Mouse (Mus musculus): Measurements from ENCODE around the gene Cyp8b1. TPM values are rescaled to one million over a fixed set of nuclear protein-coding genes. Genes with fewer than 3 reads are reported as not detected.

Gene Cyp8b1
- polyA plus RNA-seq (2015; fragmentation: Nextera tagmentation; extraction: Ambion mirVana), result not detected in 2 replicates

- WGBS, result 88% methylated on average over 8 of the region's 8 CpGs
- ATAC-seq (ENCODE audit: low FRiP score, low read depth), result no peak
- H3K27ac ChIP-seq (replicated peaks), result no peak within 1 kb of the TSS
- H3K27me3 ChIP-seq, result no peaks in the 10 kb centered on the region
- no peaks in the 10 kb centered on the region for H3K4me1 ChIP-seq (replicated peaks)
- no peak within 1 kb of the TSS for H3K4me2 ChIP-seq
- H3K36me3 ChIP-seq, result no peaks in the 10 kb centered on the region
- no peaks in the 10 kb centered on the region for H3K9me3 ChIP-seq
- H3K4me3 ChIP-seq, result no peak within 1 kb of the TSS
- no peak within 1 kb of the TSS for H3K9ac ChIP-seq
These were observed at the start of gene Cyp8b1 for GRCm38 (mm10) chr9:121916102-121916501. Cyp8b1 (minus strand) TSS chr9:121916305.

GRCm38 (mm10) chr9:121964941-121965340 lies 48.8 kb upstream of the Cyp8b1 start:
- Histone ChIP-seq H3K4me1 (replicated peaks) (no peaks in the 10 kb centered on the region), H3K9me3 (no peaks in the 10 kb centered on the region), H3K27me3 (no peaks in the 10 kb centered on the region), H3K4me3 (no peak overlapping the region), H3K36me3 (no peaks in the 10 kb centered on the region), H3K4me2 (no peak overlapping the region), H3K27ac (replicated peaks) (no peak overlapping the region), H3K9ac (no peak overlapping the region)
- WGBS, result 93% methylated on average over 7 of the region's 7 CpGs
- ATAC-seq (ENCODE audit: low FRiP score, low read depth), result no peak

- no peak for ATAC-seq (ENCODE audit: low FRiP score, low read depth)
- 52% methylated on average over 7 of the region's 7 CpGs for WGBS
- no peak overlapping the region for H3K27ac ChIP-seq (replicated peaks)
- no peaks in the 10 kb centered on the region for H3K9me3 ChIP-seq
- H3K9ac ChIP-seq, result no peak overlapping the region
- no peaks in the 10 kb centered on the region for H3K36me3 ChIP-seq
- no peak overlapping the region for H3K4me2 ChIP-seq
- H3K4me1 ChIP-seq (replicated peaks), result no peaks in the 10 kb centered on the region
- no peaks in the 10 kb centered on the region for H3K27me3 ChIP-seq
- H3K4me3 ChIP-seq, result no peak overlapping the region
These were observed 44.0 kb upstream of the Cyp8b1 start for GRCm38 (mm10) chr9:121959966-121960635.

- H3K27ac ChIP-seq (replicated peaks), result no peak overlapping the region
- H3K9ac ChIP-seq, result no peak overlapping the region
- no peaks in the 10 kb centered on the region for H3K27me3 ChIP-seq
- H3K36me3 ChIP-seq, result no peaks in the 10 kb centered on the region
- ATAC-seq (ENCODE audit: low FRiP score, low read depth), result no peak
- H3K9me3 ChIP-seq, result no peaks in the 10 kb centered on the region
- H3K4me3 ChIP-seq, result no peak overlapping the region
- no peak overlapping the region for H3K4me2 ChIP-seq
- WGBS, result 88% methylated on average over 6 of the region's 6 CpGs
- H3K4me1 ChIP-seq (replicated peaks), result peaks cover 10% of the 10 kb centered on the region
These were observed 36.5 kb upstream of the Cyp8b1 start for GRCm38 (mm10) chr9:121952596-121952995.

GRCm38 (mm10) chr9:121951114-121951423 lies 35.0 kb upstream of the Cyp8b1 start:
- Histone ChIP-seq H3K4me1 (replicated peaks) (peaks cover 10% of the 10 kb centered on the region), H3K9me3 (no peaks in the 10 kb centered on the region), H3K4me3 (peak overlapping the region; percentile 19), H3K27me3 (no peaks in the 10 kb centered on the region), H3K36me3 (no peaks in the 10 kb centered on the region), H3K4me2 (peak overlapping the region; percentile 52), H3K9ac (peak overlapping the region; percentile 3; the same call in 1 of the 2 replicates), H3K27ac (replicated peaks) (peak overlapping the region; percentile 77; the same call in 1 of the 2 replicates)
- 0 out of 2 replicates have a peak, but pooled peaks have one; percentile 62 for ATAC-seq (ENCODE audit: low FRiP score, low read depth)
- 30% methylated on average over 4 of the region's 4 CpGs for WGBS

GRCm38 (mm10) chr9:121950418-121951113 lies 34.5 kb upstream of the Cyp8b1 start, which contains the start of gene Fam198a:
Fam198a (plus strand) TSS chr9:121950988.
- Histone ChIP-seq H3K4me2 (peak within 1 kb of the TSS; percentile 52), H3K27ac (replicated peaks) (peak within 1 kb of the TSS; percentile 77), H3K4me1 (replicated peaks) (peaks cover 10% of the 10 kb centered on the region), H3K36me3 (no peaks in the 10 kb centered on the region), H3K9me3 (no peaks in the 10 kb centered on the region), H3K27me3 (no peaks in the 10 kb centered on the region), H3K9ac (peak within 1 kb of the TSS; percentile 16; the same call in 1 of the 2 replicates), H3K4me3 (peak within 1 kb of the TSS; percentile 19)
- peak; percentile 88 for ATAC-seq (ENCODE audit: low FRiP score, low read depth)
- 7% methylated on average over 14 of the region's 14 CpGs for WGBS

- Histone ChIP-seq H3K9ac (no peak overlapping the region), H3K4me2 (no peak overlapping the region), H3K36me3 (no peaks in the 10 kb centered on the region), H3K27me3 (no peaks in the 10 kb centered on the region), H3K4me3 (no peak overlapping the region), H3K4me1 (replicated peaks) (peaks cover 10% of the 10 kb centered on the region), H3K9me3 (no peaks in the 10 kb centered on the region), H3K27ac (replicated peaks) (no peak overlapping the region)
- no peak for ATAC-seq (ENCODE audit: low FRiP score, low read depth)
- 81% methylated on average over 4 of the region's 4 CpGs for WGBS
These were observed 32.3 kb upstream of the Cyp8b1 start for GRCm38 (mm10) chr9:121948431-121948830.

- no peaks in the 10 kb centered on the region for H3K9me3 ChIP-seq
- WGBS, result 14% methylated on average over 4 of the region's 4 CpGs
- no peak overlapping the region for H3K27ac ChIP-seq (replicated peaks)
- H3K27me3 ChIP-seq, result no peaks in the 10 kb centered on the region
- H3K4me2 ChIP-seq, result no peak overlapping the region
- H3K4me3 ChIP-seq, result no peak overlapping the region
- no peaks in the 10 kb centered on the region for H3K36me3 ChIP-seq
- ATAC-seq (ENCODE audit: low FRiP score, low read depth), result no peak; the same call in 1 of the 2 replicates
- peaks cover 10% of the 10 kb centered on the region for H3K4me1 ChIP-seq (replicated peaks)
- H3K9ac ChIP-seq, result no peak overlapping the region
These were observed 31.7 kb upstream of the Cyp8b1 start for GRCm38 (mm10) chr9:121947784-121948183.

GRCm38 (mm10) chr9:121943628-121944027 lies 27.5 kb upstream of the Cyp8b1 start:
- H3K9me3 ChIP-seq, result no peaks in the 10 kb centered on the region
- H3K27ac ChIP-seq (replicated peaks), result no peak overlapping the region
- H3K4me3 ChIP-seq, result no peak overlapping the region
- H3K4me1 ChIP-seq (replicated peaks), result no peaks in the 10 kb centered on the region
- H3K4me2 ChIP-seq, result no peak overlapping the region
- no peak overlapping the region for H3K9ac ChIP-seq
- ATAC-seq (ENCODE audit: low FRiP score, low read depth), result no peak
- 93% methylated on average over 3 of the region's 3 CpGs for WGBS
- H3K27me3 ChIP-seq, result no peaks in the 10 kb centered on the region
- no peaks in the 10 kb centered on the region for H3K36me3 ChIP-seq

GRCm38 (mm10) chr9:121943005-121943404 lies 26.9 kb upstream of the Cyp8b1 start:
- H3K4me2 ChIP-seq, result no peak overlapping the region
- WGBS, result 93% methylated on average over 3 of the region's 3 CpGs
- no peak for ATAC-seq (ENCODE audit: low FRiP score, low read depth)
- H3K27me3 ChIP-seq, result no peaks in the 10 kb centered on the region
- H3K9me3 ChIP-seq, result no peaks in the 10 kb centered on the region
- H3K4me1 ChIP-seq (replicated peaks), result no peaks in the 10 kb centered on the region
- no peak overlapping the region for H3K9ac ChIP-seq
- H3K36me3 ChIP-seq, result no peaks in the 10 kb centered on the region
- no peak overlapping the region for H3K27ac ChIP-seq (replicated peaks)
- H3K4me3 ChIP-seq, result no peak overlapping the region

- peak; percentile 69 for ATAC-seq (ENCODE audit: low FRiP score, low read depth)
- Histone ChIP-seq H3K9ac (peak overlapping the region; percentile 35; the same call in 1 of the 2 replicates), H3K36me3 (no peaks in the 10 kb centered on the region), H3K4me3 (peak overlapping the region; percentile 43), H3K9me3 (no peaks in the 10 kb centered on the region), H3K4me2 (peak overlapping the region; percentile 50), H3K27me3 (no peaks in the 10 kb centered on the region), H3K4me1 (replicated peaks) (no peaks in the 10 kb centered on the region), H3K27ac (replicated peaks) (peak overlapping the region; percentile 74)
- WGBS, result 46% methylated on average over 21 of the region's 21 CpGs
These were observed 21.8 kb upstream of the Cyp8b1 start for GRCm38 (mm10) chr9:121937944-121938355.

- Histone ChIP-seq H3K36me3 (no peaks in the 10 kb centered on the region), H3K4me1 (replicated peaks) (no peaks in the 10 kb centered on the region), H3K9ac (peak overlapping the region; percentile 35; the same call in 1 of the 2 replicates), H3K4me2 (peak overlapping the region; percentile 50), H3K27ac (replicated peaks) (peak overlapping the region; percentile 74), H3K4me3 (peak overlapping the region; percentile 43), H3K27me3 (no peaks in the 10 kb centered on the region), H3K9me3 (no peaks in the 10 kb centered on the region)
- WGBS, result 71% methylated on average over 6 of the region's 6 CpGs
- peak; percentile 56; the same call in 1 of the 2 replicates for ATAC-seq (ENCODE audit: low FRiP score, low read depth)
These were observed 21.4 kb upstream of the Cyp8b1 start for GRCm38 (mm10) chr9:121937451-121937864.
